Mouse (Mus musculus): ENCODE data around the gene Sumf2. TPM values are rescaled to one million over a fixed set of nuclear protein-coding genes. Genes with fewer than 3 reads are reported as not detected.

Sumf2 gene
- polyA plus RNA-seq, 1 experiment from 2014 or later, result 45.3 TPM

DNA sequence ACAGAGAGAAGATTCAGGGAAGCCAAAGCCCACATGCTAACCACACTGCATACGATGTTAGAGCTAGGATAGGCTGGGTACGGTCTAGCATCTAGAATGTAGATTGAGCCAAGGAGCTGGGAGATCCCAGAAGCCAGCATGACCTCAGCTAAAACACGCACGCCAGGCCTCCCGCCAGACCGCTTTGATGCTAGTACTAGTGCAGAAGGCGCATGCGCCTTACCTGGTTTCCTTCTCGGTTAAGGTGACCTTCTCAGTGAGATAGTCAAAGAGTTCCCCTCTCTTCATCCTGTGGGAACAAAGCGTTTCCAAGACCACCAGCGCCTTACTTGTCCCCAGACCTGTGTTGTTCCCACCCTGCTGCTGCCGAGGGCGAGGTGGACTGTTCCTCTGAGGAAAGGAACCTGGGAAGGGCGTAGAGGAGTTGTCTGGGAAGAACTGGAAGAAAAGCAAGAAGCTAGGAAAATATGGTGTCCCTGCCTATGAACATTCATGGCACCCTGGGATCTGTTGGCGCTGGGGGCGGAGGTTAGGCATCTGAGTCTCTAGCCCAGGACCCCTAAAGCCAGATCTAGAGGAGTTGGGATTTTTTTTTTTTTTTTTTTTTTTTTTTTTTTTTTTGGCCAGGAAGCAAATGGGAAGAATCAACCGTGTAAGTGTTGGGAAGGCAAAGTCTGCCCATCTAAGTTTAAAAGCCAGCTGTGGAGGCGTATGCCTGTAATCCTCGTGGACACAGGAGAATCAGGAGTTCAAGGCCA lies 22.6 kb downstream of the Sumf2 start:
- no peak for ATAC-seq (ENCODE audit: insufficient number of reproducible peaks, insufficient read depth, low FRiP score, low read depth)
- H3K36me3 ChIP-seq (ENCODE audit: control insufficient read depth, insufficient read depth, low read length), result no peaks in the 10 kb centered on the region
- no peak overlapping the region for H3K4me3 ChIP-seq (ENCODE audit: low read depth, low read length)
- no peaks in the 10 kb centered on the region for H3K27me3 ChIP-seq (ENCODE audit: control insufficient read depth, insufficient read depth, low read length)
- no peak overlapping the region for H3K4me2 ChIP-seq (replicated peaks; ENCODE audit: low read depth, low read length)
- no peaks in the 10 kb centered on the region for H3K9me3 ChIP-seq (ENCODE audit: control insufficient read depth, low read depth, low read length)
- H3K9ac ChIP-seq (replicated peaks; ENCODE audit: low read depth, low read length), result no peak overlapping the region
- no peaks in the 10 kb centered on the region for H3K4me1 ChIP-seq (ENCODE audit: control insufficient read depth, insufficient read depth, low read length)
- 86% methylated on average over 19 of the region's 19 CpGs for WGBS
- H3K27ac ChIP-seq (ENCODE audit: low read length), result no peak overlapping the region

DNA sequence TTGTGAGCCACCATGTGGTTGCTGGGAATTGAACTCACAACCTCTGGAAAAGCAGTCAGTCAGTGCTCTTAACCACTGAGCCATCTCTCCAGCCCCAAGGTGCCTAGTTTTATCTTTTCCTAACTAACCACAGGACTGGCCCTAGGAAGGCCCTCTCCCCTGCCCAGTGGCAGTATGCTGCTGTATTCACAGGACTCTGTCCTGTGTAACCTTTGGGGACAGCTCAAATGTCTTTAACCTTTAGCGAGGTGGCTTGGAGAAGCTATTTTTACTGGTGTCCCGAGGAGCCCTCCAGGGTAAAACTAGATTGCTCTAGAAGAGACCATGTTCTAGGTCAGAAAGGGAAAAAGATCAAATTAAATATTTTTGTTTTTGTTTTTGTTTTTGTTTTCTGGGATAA lies 24.5 kb downstream of the Sumf2 start:
- Histone ChIP-seq H3K27ac (ENCODE audit: low read length) (no peak overlapping the region), H3K9me3 (ENCODE audit: control insufficient read depth, low read depth, low read length) (no peaks in the 10 kb centered on the region), H3K27me3 (ENCODE audit: control insufficient read depth, insufficient read depth, low read length) (no peaks in the 10 kb centered on the region), H3K4me2 (replicated peaks; ENCODE audit: low read depth, low read length) (no peak overlapping the region), H3K4me3 (ENCODE audit: low read depth, low read length) (no peak overlapping the region), H3K4me1 (ENCODE audit: control insufficient read depth, insufficient read depth, low read length) (no peaks in the 10 kb centered on the region), H3K9ac (replicated peaks; ENCODE audit: low read depth, low read length) (no peak overlapping the region), H3K36me3 (ENCODE audit: control insufficient read depth, insufficient read depth, low read length) (no peaks in the 10 kb centered on the region)
- 77% methylated on average over 2 of the region's 2 CpGs for WGBS
- ATAC-seq (ENCODE audit: insufficient number of reproducible peaks, insufficient read depth, low FRiP score, low read depth), result no peak

DNA sequence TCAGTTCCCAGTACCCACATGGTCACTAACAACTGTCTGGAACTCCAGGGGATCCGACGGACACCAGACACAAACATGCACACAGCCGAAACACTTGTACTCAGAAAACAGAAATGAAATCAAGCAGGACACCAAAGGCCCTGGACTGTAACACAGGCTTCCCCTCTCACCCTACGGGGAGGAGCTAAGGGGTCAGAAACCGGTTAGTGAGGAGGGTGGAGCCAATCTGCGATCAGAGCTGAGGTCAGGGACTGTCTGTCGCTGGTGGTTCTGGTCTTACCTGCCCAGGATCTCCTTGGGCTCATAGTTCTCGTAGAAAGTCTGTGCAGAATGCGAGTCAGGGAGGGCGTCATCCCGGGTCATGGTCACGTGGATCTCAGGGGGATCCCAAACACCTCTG lies 27.2 kb downstream of the Sumf2 start:
- H3K27ac ChIP-seq (ENCODE audit: low read length), result no peak overlapping the region
- no peaks in the 10 kb centered on the region for H3K36me3 ChIP-seq (ENCODE audit: control insufficient read depth, insufficient read depth, low read length)
- no peaks in the 10 kb centered on the region for H3K27me3 ChIP-seq (ENCODE audit: control insufficient read depth, insufficient read depth, low read length)
- H3K9me3 ChIP-seq (ENCODE audit: control insufficient read depth, low read depth, low read length), result no peaks in the 10 kb centered on the region
- H3K4me1 ChIP-seq (ENCODE audit: control insufficient read depth, insufficient read depth, low read length), result no peaks in the 10 kb centered on the region
- WGBS, result 81% methylated on average over 12 of the region's 12 CpGs
- no peak overlapping the region for H3K4me2 ChIP-seq (replicated peaks; ENCODE audit: low read depth, low read length)
- H3K4me3 ChIP-seq (ENCODE audit: low read depth, low read length), result no peak overlapping the region
- no peak for ATAC-seq (ENCODE audit: insufficient number of reproducible peaks, insufficient read depth, low FRiP score, low read depth)
- no peak overlapping the region for H3K9ac ChIP-seq (replicated peaks; ENCODE audit: low read depth, low read length)

DNA sequence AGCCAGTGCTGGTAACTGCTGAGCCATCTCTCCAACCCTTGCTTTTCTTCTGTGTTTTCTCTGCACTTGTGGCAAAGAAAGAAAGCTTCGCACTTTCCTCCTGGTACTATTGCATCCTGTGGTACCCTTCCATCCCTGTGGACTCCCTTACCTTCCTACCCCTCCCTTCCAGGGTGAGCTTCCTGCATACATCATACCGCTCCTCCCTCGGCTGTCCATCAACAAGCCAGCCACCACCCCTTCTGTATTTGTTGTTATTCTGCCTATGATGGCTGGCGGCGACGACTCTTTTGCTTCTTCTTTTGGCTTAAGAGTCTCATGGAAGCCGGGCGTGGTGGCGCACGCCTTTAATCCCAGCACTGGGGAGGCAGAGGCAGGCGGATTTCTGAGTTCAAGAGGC lies 28.3 kb downstream of the Sumf2 start:
- no peaks in the 10 kb centered on the region for H3K27me3 ChIP-seq (ENCODE audit: control insufficient read depth, insufficient read depth, low read length)
- no peaks in the 10 kb centered on the region for H3K4me1 ChIP-seq (ENCODE audit: control insufficient read depth, insufficient read depth, low read length)
- no peaks in the 10 kb centered on the region for H3K9me3 ChIP-seq (ENCODE audit: control insufficient read depth, low read depth, low read length)
- 77% methylated on average over 11 of the region's 11 CpGs for WGBS
- no peak overlapping the region for H3K27ac ChIP-seq (ENCODE audit: low read length)
- H3K9ac ChIP-seq (replicated peaks; ENCODE audit: low read depth, low read length), result no peak overlapping the region
- H3K4me2 ChIP-seq (replicated peaks; ENCODE audit: low read depth, low read length), result no peak overlapping the region
- no peak overlapping the region for H3K4me3 ChIP-seq (ENCODE audit: low read depth, low read length)
- H3K36me3 ChIP-seq (ENCODE audit: control insufficient read depth, insufficient read depth, low read length), result no peaks in the 10 kb centered on the region; the same call in 1 of the 2 replicates
- no peak for ATAC-seq (ENCODE audit: insufficient number of reproducible peaks, insufficient read depth, low FRiP score, low read depth)

DNA sequence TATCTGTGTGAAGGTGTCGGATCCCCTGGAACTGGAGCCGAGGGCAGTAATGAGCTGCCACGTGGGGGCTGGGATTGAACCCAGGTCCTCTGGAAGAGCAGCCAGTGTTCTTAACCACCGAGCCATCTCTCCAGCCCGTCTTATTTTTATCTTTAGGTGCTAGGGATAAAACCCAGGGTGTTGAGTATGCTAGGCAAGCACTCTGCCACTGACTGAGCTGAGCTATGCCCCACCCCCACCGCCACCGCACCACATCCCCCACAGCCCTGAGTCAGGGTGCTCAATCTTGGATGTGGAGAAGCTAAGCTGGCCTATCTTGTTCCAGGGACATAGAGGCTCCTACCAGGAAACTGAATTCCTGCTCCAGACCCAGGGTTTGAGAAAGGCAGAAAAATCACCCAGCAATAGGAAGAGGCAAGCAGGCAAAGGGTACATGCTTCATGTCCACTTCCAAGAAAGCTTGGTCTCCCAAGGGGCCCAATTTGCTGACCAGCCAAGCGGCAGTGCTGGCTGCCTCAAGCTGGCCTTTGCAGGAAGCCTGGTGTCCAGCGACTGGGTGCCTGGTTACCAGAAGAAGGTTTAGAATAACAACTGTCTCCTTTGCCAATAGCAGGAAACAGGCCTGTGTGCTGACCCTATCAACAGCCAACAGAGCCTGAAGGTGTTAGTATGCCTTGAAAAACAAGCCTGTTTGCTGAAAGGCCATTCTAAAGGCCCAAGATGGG lies 31.1 kb downstream of the Sumf2 start:
- WGBS, result 73% methylated on average over 9 of the region's 9 CpGs
- Histone ChIP-seq H3K27me3 (ENCODE audit: control insufficient read depth, insufficient read depth, low read length) (no peaks in the 10 kb centered on the region), H3K4me2 (replicated peaks; ENCODE audit: low read depth, low read length) (no peak overlapping the region)

DNA sequence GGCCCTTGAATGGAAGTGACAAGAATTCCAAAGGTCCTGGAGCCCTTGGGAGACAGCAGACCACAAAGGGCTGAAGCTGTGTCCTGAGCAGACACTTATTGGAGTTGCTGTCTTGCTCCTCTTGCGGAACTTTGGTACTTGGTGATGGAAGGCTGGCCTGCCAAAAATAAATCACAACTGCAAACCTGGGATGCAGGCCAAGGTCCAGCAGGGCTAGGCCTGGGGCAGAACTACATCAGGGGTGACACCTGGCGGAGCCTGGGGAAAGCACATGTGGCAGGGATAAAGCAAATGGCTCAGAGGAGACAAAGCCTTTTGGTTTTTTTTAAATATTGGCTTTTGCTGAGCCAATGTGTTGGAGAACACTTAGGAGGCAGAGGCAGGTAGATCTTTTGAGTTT lies 32.2 kb downstream of the Sumf2 start:
- no peaks in the 10 kb centered on the region for H3K27me3 ChIP-seq (ENCODE audit: control insufficient read depth, insufficient read depth, low read length)
- H3K4me3 ChIP-seq (ENCODE audit: low read depth, low read length), result no peak overlapping the region
- H3K27ac ChIP-seq (ENCODE audit: low read length), result no peak overlapping the region
- H3K36me3 ChIP-seq (ENCODE audit: control insufficient read depth, insufficient read depth, low read length), result peaks cover 22% of the 10 kb centered on the region
- H3K9me3 ChIP-seq (ENCODE audit: control insufficient read depth, low read depth, low read length), result no peaks in the 10 kb centered on the region
- no peak overlapping the region for H3K9ac ChIP-seq (replicated peaks; ENCODE audit: low read depth, low read length)
- no peaks in the 10 kb centered on the region for H3K4me1 ChIP-seq (ENCODE audit: control insufficient read depth, insufficient read depth, low read length)
- WGBS, result 39% methylated on average over 2 of the region's 2 CpGs
- no peak for ATAC-seq (ENCODE audit: insufficient number of reproducible peaks, insufficient read depth, low FRiP score, low read depth)
- no peak overlapping the region for H3K4me2 ChIP-seq (replicated peaks; ENCODE audit: low read depth, low read length)

More for the DNA sequence above, 31.1 kb downstream of the Sumf2 start:
- no peak for ATAC-seq (ENCODE audit: insufficient number of reproducible peaks, insufficient read depth, low FRiP score, low read depth)
- Histone ChIP-seq H3K4me1 (ENCODE audit: control insufficient read depth, insufficient read depth, low read length) (no peaks in the 10 kb centered on the region), H3K36me3 (ENCODE audit: control insufficient read depth, insufficient read depth, low read length) (peaks cover 15% of the 10 kb centered on the region), H3K9ac (replicated peaks; ENCODE audit: low read depth, low read length) (no peak overlapping the region), H3K27ac (ENCODE audit: low read length) (no peak overlapping the region), H3K9me3 (ENCODE audit: control insufficient read depth, low read depth, low read length) (no peaks in the 10 kb centered on the region), H3K4me3 (ENCODE audit: low read depth, low read length) (no peak overlapping the region)

DNA sequence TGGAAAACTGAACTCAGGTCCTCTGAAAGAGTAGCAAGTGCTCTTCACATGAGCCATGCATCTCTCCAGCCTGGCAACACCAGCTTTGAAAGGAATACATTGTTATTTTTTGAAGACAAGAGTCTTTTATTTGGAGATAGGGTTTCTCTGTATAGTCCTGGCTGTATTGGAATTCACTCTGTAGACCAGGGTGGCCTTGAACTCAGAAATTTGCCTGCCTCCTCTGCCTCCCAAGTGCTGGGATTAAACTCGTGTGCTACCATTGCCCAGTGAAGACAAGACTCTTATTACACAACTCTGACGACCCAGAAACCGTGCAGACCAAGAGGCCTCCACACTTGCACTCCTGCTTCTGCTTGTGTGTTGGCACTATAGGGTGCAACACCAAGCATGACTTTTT lies 33.1 kb downstream of the Sumf2 start:
- ATAC-seq (ENCODE audit: insufficient number of reproducible peaks, insufficient read depth, low FRiP score, low read depth), result no peak
- Histone ChIP-seq H3K4me1 (ENCODE audit: control insufficient read depth, insufficient read depth, low read length) (no peaks in the 10 kb centered on the region), H3K27ac (ENCODE audit: low read length) (no peak overlapping the region), H3K4me2 (replicated peaks; ENCODE audit: low read depth, low read length) (no peak overlapping the region), H3K9ac (replicated peaks; ENCODE audit: low read depth, low read length) (no peak overlapping the region), H3K27me3 (ENCODE audit: control insufficient read depth, insufficient read depth, low read length) (no peaks in the 10 kb centered on the region), H3K4me3 (ENCODE audit: low read depth, low read length) (no peak overlapping the region), H3K9me3 (ENCODE audit: control insufficient read depth, low read depth, low read length) (no peaks in the 10 kb centered on the region), H3K36me3 (ENCODE audit: control insufficient read depth, insufficient read depth, low read length) (peaks cover 24% of the 10 kb centered on the region)
- 73% methylated on average over 3 of the region's 3 CpGs for WGBS

DNA sequence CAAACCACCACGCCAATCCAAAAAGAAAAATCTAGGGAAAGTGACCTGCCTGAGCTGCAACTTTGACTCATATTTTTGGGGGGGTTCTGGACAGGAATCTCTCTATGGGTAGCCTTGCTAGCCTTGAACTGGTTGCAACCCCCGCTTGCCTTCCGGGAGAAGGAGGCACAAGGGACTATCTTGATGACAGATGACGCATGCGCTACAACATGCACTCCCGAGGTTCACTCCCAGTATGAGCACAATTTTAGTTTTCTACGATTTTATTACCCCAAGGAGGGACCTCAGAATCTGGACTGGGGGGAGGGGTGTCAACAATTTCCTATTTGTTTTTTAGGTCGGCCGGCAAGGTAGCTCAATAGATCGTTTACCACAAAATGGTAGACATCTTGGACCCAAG lies 39.5 kb downstream of the Sumf2 start:
- WGBS, result 28% methylated on average over 10 of the region's 10 CpGs

More for the DNA sequence above, 39.5 kb downstream of the Sumf2 start:
- Histone ChIP-seq H3K9ac (replicated peaks; ENCODE audit: low read depth, low read length) (peak overlapping the region; percentile 66), H3K27ac (ENCODE audit: low read length) (peak overlapping the region; percentile 88; the same call in 1 of the 2 replicates), H3K4me1 (ENCODE audit: control insufficient read depth, insufficient read depth, low read length) (peaks cover 3% of the 10 kb centered on the region; the same call in 1 of the 2 replicates), H3K4me3 (ENCODE audit: low read depth, low read length) (peak overlapping the region; percentile 59), H3K9me3 (ENCODE audit: control insufficient read depth, low read depth, low read length) (no peaks in the 10 kb centered on the region), H3K4me2 (replicated peaks; ENCODE audit: low read depth, low read length) (peak overlapping the region; percentile 80), H3K36me3 (ENCODE audit: control insufficient read depth, insufficient read depth, low read length) (peaks cover 15% of the 10 kb centered on the region), H3K27me3 (ENCODE audit: control insufficient read depth, insufficient read depth, low read length) (no peaks in the 10 kb centered on the region)
- no peak for ATAC-seq (ENCODE audit: insufficient number of reproducible peaks, insufficient read depth, low FRiP score, low read depth)
